Mouse (Mus musculus) myocyte (in vitro differentiated cells): ENCODE measurements at regions not wholly inside any gene's neighbourhood (a gene's known extent, or its start where the extent isn't known, plus 50 kb on each side); places are given as distances from the start of the nearest gene placed in this dataset.

Experiments
- CEBPB ChIP-seq: IDR thresholded peaks from 2 replicates; pipeline ENCODE4 v1.6.1; 2011; ENCODE audit warnings: mild to moderate bottlenecking, moderate library complexity; ENCODE audit not compliant: poor library complexity, insufficient read depth, severe bottlenecking
- E2F4 ChIP-seq: IDR thresholded peaks from one replicate; pipeline ENCODE4 v1.6.1; 2011; ENCODE audit warnings: mild to moderate bottlenecking, control low read depth, moderate library complexity; ENCODE audit not compliant: insufficient read depth
- MAX ChIP-seq: IDR thresholded peaks from one replicate; pipeline ENCODE4 v1.6.1; 2011; ENCODE audit warnings: low read depth, mild to moderate bottlenecking, control low read depth
- MYOD1 ChIP-seq, 3 experiments: IDR thresholded peaks; one replicate each; pipeline ENCODE4 v1.6.1; 2011; ENCODE audit warnings: control low read depth in 2 of 3, low read depth in 2 of 3, mild to moderate bottlenecking in 2 of 3, moderate library complexity in 1 of 3; ENCODE audit not compliant: insufficient read length in 2 of 3, control insufficient read depth in 1 of 3
- MYOG ChIP-seq, 3 experiments: IDR thresholded peaks; one replicate each; pipeline ENCODE4 v1.6.1; 2011; ENCODE audit warnings: control low read depth in 2 of 3, low read depth in 2 of 3, mild to moderate bottlenecking in 2 of 3; ENCODE audit not compliant: insufficient read length in 2 of 3, control insufficient read depth in 1 of 3, insufficient read depth in 1 of 3
- POLR2A ChIP-seq: IDR thresholded peaks from one replicate; pipeline ENCODE4 v1.6.1; 2011; ENCODE audit warnings: low read depth, mild to moderate bottlenecking, control low read depth, moderate library complexity; ENCODE audit not compliant: insufficient read length
- POLR2AphosphoS2 ChIP-seq: IDR thresholded peaks from one replicate; pipeline ENCODE4 v1.6.1; 2011; ENCODE audit warnings: low read depth, control low read depth; ENCODE audit not compliant: insufficient read length
- SRF ChIP-seq: IDR thresholded peaks from one replicate; pipeline ENCODE4 v1.6.1; 2011; ENCODE audit warnings: low read depth; ENCODE audit not compliant: control insufficient read depth, insufficient read length
- TCF12 ChIP-seq: IDR thresholded peaks from one replicate; pipeline ENCODE4 v1.6.1; 2011; ENCODE audit warnings: mild to moderate bottlenecking, control low read depth; ENCODE audit not compliant: poor library complexity, insufficient read depth, severe bottlenecking
- TCF3 ChIP-seq: IDR thresholded peaks from one replicate; pipeline ENCODE4 v1.6.1; 2011; ENCODE audit warnings: low read depth, control low read depth; ENCODE audit not compliant: insufficient read length
- USF1 ChIP-seq: IDR thresholded peaks from one replicate; pipeline ENCODE4 v1.6.1; 2011; ENCODE audit warnings: low read depth, mild to moderate bottlenecking, control low read depth, moderate library complexity

GRCm38 (mm10) chr14:76829161-76829510 is 207.4 kb upstream of the Ccdc122 start:
- TF ChIP-seq POLR2A (no peak), E2F4 (no peak), TCF3 (no peak), USF1 (no peak), CEBPB (no peak), POLR2AphosphoS2 (no peak), MYOG (IDR thresholded peaks at IDR 0.05; ENCODE audit: control insufficient read depth in 1 of 3, insufficient read depth in 1 of 3, insufficient read length in 2 of 3, low read depth in 2 of 3) (no peak), MAX (no peak), TCF12 (no peak), MYOD1 (IDR thresholded peaks at IDR 0.05; ENCODE audit: control insufficient read depth in 1 of 3, insufficient read length in 2 of 3, low read depth in 2 of 3) (no peak), SRF (no peak)
